Mouse (Mus musculus): ENCODE measurements around the gene Ptprf. TPM values are rescaled to one million over a fixed set of nuclear protein-coding genes. Genes with fewer than 3 reads are reported as not detected.

Gene Ptprf
- polyA plus RNA-seq, 1 experiment: 245 TPM

- no peak overlapping the region for H3K4me3 ChIP-seq (replicated peaks; ENCODE audit: extremely low read depth, low read depth, low read length)
- TF ChIP-seq POLR2A (IDR thresholded peaks at IDR 0.05; ENCODE audit: borderline replicate concordance, extremely low read depth, low read depth, low read length): no peak
- no peak for TF ChIP-seq CTCF (IDR thresholded peaks at IDR 0.05; ENCODE audit: insufficient read depth, low read length)
- peaks cover 10% of the 10 kb centered on the region for H3K4me1 ChIP-seq (ENCODE audit: control insufficient read depth, insufficient read depth, low read length)
- 64% methylated on average over 13 of the region's 13 CpGs for WGBS
- DNase-seq: no peak
Observed at GRCm38 (mm10) chr4:118261771-118262473, 29.3 kb downstream of the Ptprf start.

DNA sequence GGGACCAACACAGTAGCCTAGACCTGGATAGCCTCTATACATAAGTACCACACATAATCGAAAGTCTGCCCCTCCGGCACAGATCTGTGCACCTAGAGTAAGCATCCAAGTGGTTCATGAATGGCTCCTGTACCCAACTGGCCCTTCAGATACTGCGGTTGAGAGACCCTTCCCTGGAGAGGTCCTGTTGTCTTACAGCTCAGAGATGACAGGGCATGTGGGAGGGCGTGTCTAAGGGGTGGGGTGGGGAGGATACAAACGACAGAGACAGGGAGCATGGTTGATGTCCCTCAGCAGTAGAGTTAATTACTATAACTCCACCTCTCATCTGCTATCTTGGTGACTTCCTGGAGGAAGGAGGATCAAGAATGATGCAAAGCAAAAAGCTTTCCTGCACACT lies 29.9 kb downstream of the Ptprf start:
- Histone ChIP-seq H3K4me3 (replicated peaks; ENCODE audit: extremely low read depth, low read depth, low read length) (no peak overlapping the region), H3K4me1 (ENCODE audit: control insufficient read depth, insufficient read depth, low read length) (peaks cover 10% of the 10 kb centered on the region)
- DNase-seq: no peak
- TF ChIP-seq POLR2A (IDR thresholded peaks at IDR 0.05; ENCODE audit: borderline replicate concordance, extremely low read depth, low read depth, low read length): no peak
- no peak for TF ChIP-seq CTCF (IDR thresholded peaks at IDR 0.05; ENCODE audit: insufficient read depth, low read length)
- WGBS: 36% methylated on average over 5 of the region's 5 CpGs

DNA sequence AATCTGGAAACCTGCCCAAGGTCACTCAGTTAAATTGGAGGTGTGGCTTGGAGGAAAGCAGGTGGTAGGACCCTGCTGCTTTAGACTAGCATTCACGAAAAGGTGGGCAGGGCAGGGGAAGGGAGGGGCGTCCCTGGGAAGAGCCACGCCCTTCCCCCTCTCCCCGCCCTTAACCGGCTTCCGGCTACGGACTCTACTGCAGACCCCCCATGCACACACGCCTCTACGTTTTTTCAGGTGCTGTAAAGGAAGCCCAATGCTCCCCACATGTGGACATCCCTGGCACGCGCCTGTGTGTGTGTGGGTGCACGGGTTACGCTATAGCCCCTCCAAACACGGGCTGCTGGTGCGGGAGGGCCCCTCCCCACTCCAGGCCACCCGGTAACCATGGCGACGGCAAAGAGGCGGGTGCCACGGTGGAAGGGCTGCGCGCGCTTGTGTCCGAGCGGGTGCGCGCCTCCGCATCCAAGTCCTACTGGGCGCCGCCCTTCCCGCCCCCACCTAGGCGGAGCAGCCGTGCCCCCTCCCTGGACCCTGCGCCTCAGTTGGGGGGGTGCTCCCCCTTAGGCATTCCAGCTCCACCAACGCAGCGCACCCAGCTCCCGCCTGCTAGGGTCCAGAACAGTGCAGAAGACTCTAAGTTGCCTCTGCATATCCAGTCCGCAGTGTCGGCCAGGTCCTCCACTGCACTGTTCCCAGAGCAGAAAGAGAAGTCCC lies 30.5 kb downstream of the Ptprf start:
- TF ChIP-seq POLR2A (IDR thresholded peaks at IDR 0.05; ENCODE audit: borderline replicate concordance, extremely low read depth, low read depth, low read length) (no peak), CTCF (IDR thresholded peaks at IDR 0.05; ENCODE audit: insufficient read depth, low read length) (no peak)
- 1% methylated on average over 39 of the region's 39 CpGs for WGBS
- DNase-seq: peak; percentile 61
- peaks cover 6% of the 10 kb centered on the region for H3K4me1 ChIP-seq (ENCODE audit: control insufficient read depth, insufficient read depth, low read length)
- peak overlapping the region; percentile 35 for H3K4me3 ChIP-seq (replicated peaks; ENCODE audit: extremely low read depth, low read depth, low read length)

DNA sequence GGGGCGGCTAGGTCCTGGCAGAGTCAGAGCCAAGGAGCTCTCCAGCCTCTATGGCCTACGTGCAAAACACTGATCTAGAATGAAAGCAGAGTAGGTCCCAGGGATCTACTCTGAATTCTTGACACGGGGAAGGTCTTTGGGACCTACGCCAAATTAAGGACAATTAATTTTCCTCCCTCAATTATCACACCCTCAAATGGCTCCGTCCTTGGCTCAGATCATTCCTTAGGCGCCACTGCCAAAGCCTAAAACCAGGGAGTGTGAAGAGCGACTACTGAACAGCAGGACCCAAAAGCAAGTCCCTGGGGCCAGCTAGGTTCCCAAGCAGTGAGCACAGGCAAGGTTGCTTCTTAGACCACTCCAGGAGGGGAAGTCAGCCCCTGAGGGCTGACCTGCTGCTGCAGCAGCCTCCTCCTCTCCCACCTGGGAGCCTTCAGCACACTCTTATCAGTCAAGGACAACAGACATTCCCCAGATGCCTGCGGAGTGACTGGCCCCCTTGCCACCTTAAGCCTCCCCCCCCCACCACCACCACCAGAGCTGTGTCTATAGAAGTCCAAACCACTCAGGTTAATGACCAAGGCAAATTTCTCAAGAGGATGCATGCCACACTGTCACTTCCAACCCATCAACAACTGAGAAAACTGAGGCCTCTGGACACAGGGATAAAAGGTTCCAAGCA lies 31.3 kb downstream of the Ptprf start:
- DNase-seq: peak; percentile 31
- 71% methylated on average over 8 of the region's 8 CpGs for WGBS
- H3K4me1 ChIP-seq (ENCODE audit: control insufficient read depth, insufficient read depth, low read length): peaks cover 6% of the 10 kb centered on the region; the same call in 1 of the 2 replicates
- H3K4me3 ChIP-seq (replicated peaks; ENCODE audit: extremely low read depth, low read depth, low read length): no peak overlapping the region
- TF ChIP-seq CTCF (IDR thresholded peaks at IDR 0.05; ENCODE audit: insufficient read depth, low read length): no peak
- no peak for TF ChIP-seq POLR2A (IDR thresholded peaks at IDR 0.05; ENCODE audit: borderline replicate concordance, extremely low read depth, low read depth, low read length)

DNA sequence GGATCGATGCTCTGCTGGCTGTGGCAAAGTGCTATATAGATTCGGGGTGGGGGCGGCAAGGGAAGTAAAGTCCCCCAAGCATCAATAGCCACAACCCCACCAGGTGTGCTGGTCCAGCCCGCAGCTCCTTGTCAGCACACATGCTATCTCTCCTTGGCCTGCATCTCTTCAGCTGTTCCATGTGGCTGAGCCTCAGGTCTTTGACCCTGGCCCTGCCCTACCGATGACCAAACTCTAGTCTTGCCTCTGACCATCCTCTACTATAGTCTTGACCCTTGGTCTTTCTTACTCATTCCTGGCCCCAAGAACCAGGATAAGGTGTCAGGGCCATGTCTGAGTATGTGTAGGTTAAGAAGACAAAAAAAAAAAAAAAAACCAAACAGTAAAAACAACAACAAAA lies 33.2 kb downstream of the Ptprf start:
- no peak overlapping the region for H3K4me3 ChIP-seq (replicated peaks; ENCODE audit: extremely low read depth, low read depth, low read length)
- WGBS: 88% methylated on average over 5 of the region's 5 CpGs
- TF ChIP-seq POLR2A (IDR thresholded peaks at IDR 0.05; ENCODE audit: borderline replicate concordance, extremely low read depth, low read depth, low read length) (no peak), CTCF (IDR thresholded peaks at IDR 0.05; ENCODE audit: insufficient read depth, low read length) (no peak)
- DNase-seq: no peak
- 0 out of 2 replicates have a peak, but pooled peaks cover 6% of the 10 kb centered on the region for H3K4me1 ChIP-seq (ENCODE audit: control insufficient read depth, insufficient read depth, low read length)

- no peak for DNase-seq
- Histone ChIP-seq H3K4me3 (replicated peaks; ENCODE audit: extremely low read depth, low read depth, low read length) (no peak overlapping the region), H3K4me1 (ENCODE audit: control insufficient read depth, insufficient read depth, low read length) (0 out of 2 replicates have a peak, but pooled peaks cover 6% of the 10 kb centered on the region)
- 62% methylated on average over 10 of the region's 10 CpGs for WGBS
- no peak for TF ChIP-seq POLR2A (IDR thresholded peaks at IDR 0.05; ENCODE audit: borderline replicate concordance, extremely low read depth, low read depth, low read length)
Observed at GRCm38 (mm10) chr4:118257416-118257815, 33.8 kb downstream of the Ptprf start.

DNA sequence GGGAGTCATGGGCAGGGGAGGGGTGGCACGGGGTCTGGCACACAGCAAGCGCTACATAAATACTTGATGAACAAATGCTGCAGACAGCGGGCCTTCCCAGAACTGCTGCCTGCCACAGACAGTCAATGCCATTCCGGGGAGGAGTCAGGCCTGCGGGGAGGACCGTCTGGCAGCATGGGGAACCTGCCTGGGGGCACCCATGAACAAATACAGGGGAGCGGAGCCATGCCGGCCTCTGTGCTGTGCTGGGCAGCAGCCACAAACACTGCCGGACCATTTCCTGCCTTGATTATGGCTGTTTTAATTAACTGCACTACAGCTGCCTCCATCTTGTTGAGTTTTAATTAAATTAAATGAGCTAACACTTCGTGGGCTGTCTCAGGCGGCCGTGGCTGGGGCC lies 35.0 kb downstream of the Ptprf start:
- 0 out of 2 replicates have a peak, but pooled peaks cover 3% of the 10 kb centered on the region for H3K4me1 ChIP-seq (ENCODE audit: control insufficient read depth, insufficient read depth, low read length)
- DNase-seq: no peak
- no peak overlapping the region for H3K4me3 ChIP-seq (replicated peaks; ENCODE audit: extremely low read depth, low read depth, low read length)
- no peak for TF ChIP-seq POLR2A (IDR thresholded peaks at IDR 0.05; ENCODE audit: borderline replicate concordance, extremely low read depth, low read depth, low read length)
- TF ChIP-seq CTCF (IDR thresholded peaks at IDR 0.05; ENCODE audit: insufficient read depth, low read length): no peak
- WGBS: 84% methylated on average over 12 of the region's 12 CpGs

GRCm38 (mm10) chr4:118254953-118255352 lies 36.3 kb downstream of the Ptprf start:
- Histone ChIP-seq H3K4me1 (ENCODE audit: control insufficient read depth, insufficient read depth, low read length) (no peaks in the 10 kb centered on the region; the same call in 1 of the 2 replicates), H3K4me3 (replicated peaks; ENCODE audit: extremely low read depth, low read depth, low read length) (no peak overlapping the region)
- no peak for TF ChIP-seq POLR2A (IDR thresholded peaks at IDR 0.05; ENCODE audit: borderline replicate concordance, extremely low read depth, low read depth, low read length)
- TF ChIP-seq CTCF (IDR thresholded peaks at IDR 0.05; ENCODE audit: insufficient read depth, low read length): no peak
- DNase-seq: no peak
- 73% methylated on average over 5 of the region's 5 CpGs for WGBS

- no peaks in the 10 kb centered on the region; the same call in 1 of the 2 replicates for H3K4me1 ChIP-seq (ENCODE audit: control insufficient read depth, insufficient read depth, low read length)
- WGBS: 62% methylated on average over 3 of the region's 3 CpGs
- no peak for DNase-seq
- H3K4me3 ChIP-seq (replicated peaks; ENCODE audit: extremely low read depth, low read depth, low read length): no peak overlapping the region
- TF ChIP-seq POLR2A (IDR thresholded peaks at IDR 0.05; ENCODE audit: borderline replicate concordance, extremely low read depth, low read depth, low read length): no peak
- TF ChIP-seq CTCF (IDR thresholded peaks at IDR 0.05; ENCODE audit: insufficient read depth, low read length): no peak
Observed at GRCm38 (mm10) chr4:118247323-118247722, 43.9 kb downstream of the Ptprf start.

All from lung, adult 2 months (tissue).